Mouse (Mus musculus) small intestine, adult 2 months (tissue): Measurements from ENCODE around the gene Kcnk3.

Experiments used
- CTCF ChIP-seq: fragments of 200-500 bp; IDR thresholded peaks from 2 replicates; pipeline ENCODE4 v1.5.1; 2012; ENCODE audit warnings: low read depth, mild to moderate bottlenecking, control low read depth, inconsistent platforms, low read length, moderate library complexity, mixed read lengths; ENCODE audit not compliant: insufficient replicate concordance, insufficient read length; ENCODE audit errors: extremely low read depth
- POLR2A ChIP-seq: fragments of 200-500 bp; IDR thresholded peaks from 2 replicates; pipeline ENCODE4 v1.6.1; 2012; ENCODE audit warnings: low read depth, mild to moderate bottlenecking, control low read depth, inconsistent platforms, low read length, moderate library complexity

DNA sequence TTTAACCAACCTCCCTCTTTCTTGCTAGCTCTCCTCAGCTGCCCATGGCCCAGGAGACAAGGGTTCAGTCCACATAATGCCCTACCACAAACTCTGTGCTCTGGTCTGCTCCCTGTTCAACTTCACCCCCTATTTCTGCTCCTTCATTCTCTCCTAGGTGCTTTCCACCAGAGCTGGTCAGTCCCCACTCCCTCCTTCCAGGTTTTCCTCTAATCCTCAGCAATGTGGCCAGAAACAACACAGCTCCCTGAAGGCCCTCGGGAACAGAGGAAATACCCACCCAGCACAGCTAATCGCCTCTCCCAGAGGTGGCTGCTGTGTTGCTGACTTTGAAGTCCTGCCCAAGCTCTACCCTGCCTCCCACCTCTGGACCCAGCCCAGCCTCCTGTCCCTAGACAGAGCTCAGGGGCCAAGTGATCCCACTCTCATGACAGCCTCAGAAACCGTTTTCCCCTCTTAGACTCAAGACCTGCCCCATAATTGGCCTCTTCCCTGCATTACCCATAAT is 27.9 kb upstream of the Kcnk3 start:
- TF ChIP-seq CTCF (no peak), POLR2A (no peak)
